8 mouse cellular contexts compared by ENCODE assay signal in the genomic region with DNA sequence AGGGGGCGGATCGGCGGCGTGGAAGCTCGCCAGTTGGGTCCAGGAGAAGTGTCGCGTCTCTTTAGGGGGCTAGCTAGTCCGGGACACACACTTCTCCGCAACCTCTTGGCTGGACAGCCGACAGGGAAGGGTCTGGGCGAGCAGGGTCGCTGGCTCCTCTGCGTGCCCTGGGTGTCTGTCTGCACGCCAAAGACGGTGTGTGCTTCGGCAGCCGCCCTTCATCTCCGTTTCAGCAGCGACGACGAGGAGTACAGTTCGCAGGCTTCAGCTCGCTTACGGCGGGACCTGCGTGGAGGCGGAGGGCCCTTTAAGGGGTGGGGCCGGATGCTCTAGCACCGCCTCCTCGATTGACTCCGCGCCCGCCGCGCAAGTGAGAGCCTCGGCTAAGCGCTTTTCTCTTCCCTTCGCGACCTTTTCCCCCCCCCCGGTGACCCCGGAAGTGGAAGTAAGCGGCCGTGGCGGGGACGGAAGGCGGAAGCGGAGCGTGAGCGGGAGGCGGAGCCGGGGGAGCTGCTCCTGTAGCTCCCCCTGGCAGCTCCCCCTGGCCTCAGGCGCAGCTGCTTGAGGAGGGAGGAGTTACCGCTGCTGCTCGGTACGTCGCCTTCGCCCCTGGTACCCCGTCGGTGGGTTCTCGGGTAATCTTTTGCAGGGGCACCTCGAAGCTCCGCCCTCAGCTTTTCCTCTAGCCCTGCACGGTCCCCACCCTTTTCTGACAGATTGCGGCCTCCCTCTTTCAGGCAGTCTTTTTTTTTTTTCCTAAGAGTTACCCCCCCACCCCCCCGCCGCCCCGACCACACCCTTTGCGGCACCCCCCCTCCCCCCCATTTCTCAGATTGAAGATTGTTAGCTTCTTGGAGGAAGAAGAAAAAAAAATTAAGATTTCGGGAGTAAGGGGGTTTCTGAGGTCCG. TPM values are rescaled to one million over a fixed set of nuclear protein-coding genes. Genes with fewer than 3 reads are reported as not detected.
A peak's percentile ranks its signal among the peaks of the same experiment; 100 is the strongest.
DNase-seq lines count a peak whose midpoint lies in the region; ATAC-seq and TF ChIP-seq lines count a peak whose summit lies in the region.

No protein-coding gene starts in this region.

- DNase-seq in ES-E14 (ENCODE audit: low read depth, low spot score): peak; percentile 97
- peak; percentile 96 for DNase-seq in cerebellum, adult 11-12 months
- peak; percentile 93 to 96 for DNase-seq in heart, postnatal 36 days
- peak; percentile 92 to 95 for DNase-seq in layer of hippocampus, adult 2 months (ENCODE audit: low spot score in 2 of 2)
- peak; percentile 94 for DNase-seq in ovary, adult 18-20 months (ENCODE audit: low spot score)
- peak; percentile 100 for DNase-seq in thymus, postnatal 0 days (ENCODE audit: low spot score)

- in situ Hi-C loops in ES-E14 (cut with MboI; ENCODE audit: low sequenced_read_pairs in 2 of 2, unreplicated experiment in 2 of 2): no loop called here

- intact Hi-C loops in heart, postnatal 36 days (cut with DNase I): loop anchor here (5.0 kb wide), 1 partner anchor 178 kb away; a partner anchor contains a TSS

- peak overlapping the region; percentile 90 to 99 for H3K4me3 ChIP-seq in ES-E14 (ENCODE audit: insufficient read depth in 1 of 2, low read depth in 1 of 2, low read length in 2 of 2, poor library complexity in 1 of 2, severe bottlenecking in 1 of 2)
- peak overlapping the region; percentile 57 for H3K4me3 ChIP-seq in forebrain, embryonic 15.5 days
- peak overlapping the region; percentile 94 for H3K4me3 ChIP-seq in layer of hippocampus, adult 2 months
- H3K4me3 ChIP-seq in lung, embryonic 15.5 days: peak overlapping the region; percentile 89

- H3K9me3 ChIP-seq in ES-E14 (ENCODE audit: control insufficient read depth, insufficient read depth, low read depth, low read length): no peaks in the 10 kb centered on the region
- no peaks in the 10 kb centered on the region for H3K9me3 ChIP-seq in forebrain, embryonic 15.5 days
- H3K9me3 ChIP-seq in lung, embryonic 15.5 days: no peaks in the 10 kb centered on the region

- ATAC-seq in forebrain, embryonic 15.5 days (replicated peaks): peak; percentile 94
- peak; percentile 94 for ATAC-seq in lung, embryonic 15.5 days (ENCODE audit: borderline replicate concordance, extremely low read depth, low FRiP score, low TSS enrichment)

- H3K27ac ChIP-seq in ES-E14 (ENCODE audit: insufficient read depth, low read depth, low read length, poor library complexity, severe bottlenecking): peak overlapping the region; percentile 83
- H3K27ac ChIP-seq in forebrain, embryonic 15.5 days (replicated peaks): peak overlapping the region; percentile 99
- H3K27ac ChIP-seq in layer of hippocampus, adult 2 months: peak overlapping the region; percentile 98
- H3K27ac ChIP-seq in lung, embryonic 15.5 days: peak overlapping the region; percentile 99

- peaks cover 7% of the 10 kb centered on the region for H3K36me3 ChIP-seq in ES-E14 (ENCODE audit: control insufficient read depth, insufficient read depth, low read length, poor library complexity, severe bottlenecking)
- peaks cover 10% of the 10 kb centered on the region; the same call in 1 of the 2 replicates for H3K36me3 ChIP-seq in forebrain, embryonic 15.5 days
- peaks cover 21% of the 10 kb centered on the region for H3K36me3 ChIP-seq in lung, embryonic 15.5 days

- 2% methylated on average over 65 of the region's 70 CpGs for WGBS in forebrain, embryonic 15.5 days
- WGBS in lung, embryonic 15.5 days: under 1% methylated on average over 69 of the region's 70 CpGs

- H3K4me1 ChIP-seq in ES-E14 (ENCODE audit: control insufficient read depth in 2 of 2, insufficient read depth in 2 of 2, low read length in 2 of 2, poor library complexity in 1 of 2): peaks cover 0 to 14% of the 10 kb centered on the region in 2 experiments; a peak in 3 of 4 replicates
- H3K4me1 ChIP-seq in forebrain, embryonic 15.5 days: peaks cover 57% of the 10 kb centered on the region
- H3K4me1 ChIP-seq in lung, embryonic 15.5 days: peaks cover 53% of the 10 kb centered on the region

- H3K27me3 ChIP-seq in forebrain, embryonic 15.5 days: no peaks in the 10 kb centered on the region
- no peaks in the 10 kb centered on the region for H3K27me3 ChIP-seq in lung, embryonic 15.5 days

- H3K9ac ChIP-seq in ES-E14 (ENCODE audit: insufficient read depth, low read depth, low read length, poor library complexity, severe bottlenecking): peak overlapping the region; percentile 94
- peak overlapping the region; percentile 80 for H3K9ac ChIP-seq in forebrain, embryonic 15.5 days (replicated peaks)
- peak overlapping the region; percentile 90 for H3K9ac ChIP-seq in lung, embryonic 15.5 days

- peak; percentile 49 for TF ChIP-seq CTCF in layer of hippocampus, adult 2 months (conservative IDR thresholded peaks at IDR 0.05)

- H3K4me2 ChIP-seq in forebrain, embryonic 15.5 days (replicated peaks): peak overlapping the region; percentile 75
- H3K4me2 ChIP-seq in lung, embryonic 15.5 days: peak overlapping the region; percentile 88

TF ChIP-seq in ES-E14, 5 proteins besides CTCF, POLR2A, EP300 and RAD21:
- TF ChIP-seq MAFK (IDR thresholded peaks at IDR 0.05; ENCODE audit: insufficient read depth, low read depth, low read length) (no peak), HCFC1 (IDR thresholded peaks at IDR 0.05; ENCODE audit: borderline replicate concordance, insufficient read depth, low read length) (peak; percentile 72; the same call in 1 of the 2 replicates), ZNF384 (IDR thresholded peaks at IDR 0.05; ENCODE audit: low read depth, low read length) (no peak)

RNA-seq across cellular contexts. Expression of a gene that starts 1.2 kb away (rescaled TPM):
- 7.7 and 11.0 TPM in 2 replicates for total RNA-seq in ES-E14 (2012; rRNA removed)
- polyA plus RNA-seq in forebrain, embryonic 15.5 days (2015; fragmentation: Nextera tagmentation; extraction: Ambion mirVana): 12.6 and 13.6 TPM in 2 replicates
- total RNA-seq in heart, postnatal 36 days (2021): 1 to 10 TPM; 6.8 to 7.0 TPM
- total RNA-seq in layer of hippocampus, adult 2 months (2021): 10 to 100 TPM in 1 of 2 experiments, 1 to 10 TPM in 1; 9.4 to 10.9 TPM
- polyA plus RNA-seq in lung, embryonic 15.5 days (2015; fragmentation: Nextera tagmentation; extraction: Ambion mirVana): 15.8 and 16.6 TPM in 2 replicates
- 6.0 and 6.6 TPM in 2 replicates for polyA plus RNA-seq in thymus, postnatal 0 days (2015; fragmentation: Nextera tagmentation; extraction: Ambion mirVana)

RNA-seq across cellular contexts. Expression of a gene that starts 1.5 kb away (rescaled TPM):
- 51.9 and 53.0 TPM in 2 replicates for total RNA-seq in ES-E14 (2012; rRNA removed)
- polyA plus RNA-seq in forebrain, embryonic 15.5 days (2015; fragmentation: Nextera tagmentation; extraction: Ambion mirVana): 60.4 and 62.8 TPM in 2 replicates
- 10 to 100 TPM; 32.8 to 36.4 TPM for total RNA-seq in heart, postnatal 36 days (2021)
- 10 to 100 TPM; 65.5 to 73.3 TPM for total RNA-seq in layer of hippocampus, adult 2 months (2021)
- 50.1 and 55.2 TPM in 2 replicates for polyA plus RNA-seq in lung, embryonic 15.5 days (2015; fragmentation: Nextera tagmentation; extraction: Ambion mirVana)
- 32.5 and 32.8 TPM in 2 replicates for polyA plus RNA-seq in thymus, postnatal 0 days (2015; fragmentation: Nextera tagmentation; extraction: Ambion mirVana)

RNA-seq across cellular contexts. Expression of a gene that starts 11.8 kb away (rescaled TPM):
- total RNA-seq in ES-E14 (2012; rRNA removed): 70.1 and 101 TPM in 2 replicates
- 190 and 199 TPM in 2 replicates for polyA plus RNA-seq in forebrain, embryonic 15.5 days (2015; fragmentation: Nextera tagmentation; extraction: Ambion mirVana)
- 10 to 100 TPM; 38.0 to 39.1 TPM for total RNA-seq in heart, postnatal 36 days (2021)
- total RNA-seq in layer of hippocampus, adult 2 months (2021): 10 to 100 TPM; 39.3 to 42.2 TPM
- 206 and 214 TPM in 2 replicates for polyA plus RNA-seq in lung, embryonic 15.5 days (2015; fragmentation: Nextera tagmentation; extraction: Ambion mirVana)
- polyA plus RNA-seq in thymus, postnatal 0 days (2015; fragmentation: Nextera tagmentation; extraction: Ambion mirVana): 186 and 199 TPM in 2 replicates

RNA-seq across cellular contexts. Expression of a gene that starts 14.6 kb away (rescaled TPM):
- total RNA-seq in ES-E14 (2012; rRNA removed): 0.37 and 0.94 TPM in 2 replicates
- 0.20 and 0.43 TPM in 2 replicates for polyA plus RNA-seq in forebrain, embryonic 15.5 days (2015; fragmentation: Nextera tagmentation; extraction: Ambion mirVana)
- 1 to 10 TPM; 3.5 to 4.0 TPM for total RNA-seq in heart, postnatal 36 days (2021)
- total RNA-seq in layer of hippocampus, adult 2 months (2021): under 1 TPM; 0.61 to 0.84 TPM
- 2.9 and 4.0 TPM in 2 replicates for polyA plus RNA-seq in lung, embryonic 15.5 days (2015; fragmentation: Nextera tagmentation; extraction: Ambion mirVana)
- 0.48 and 0.67 TPM in 2 replicates for polyA plus RNA-seq in thymus, postnatal 0 days (2015; fragmentation: Nextera tagmentation; extraction: Ambion mirVana)

RNA-seq across cellular contexts. Expression of a gene that starts 16.1 kb away (rescaled TPM):
- total RNA-seq in ES-E14 (2012; rRNA removed): 145 and 155 TPM in 2 replicates
- 28.1 and 28.6 TPM in 2 replicates for polyA plus RNA-seq in forebrain, embryonic 15.5 days (2015; fragmentation: Nextera tagmentation; extraction: Ambion mirVana)
- 1 to 10 TPM; 7.9 to 8.0 TPM for total RNA-seq in heart, postnatal 36 days (2021)
- 1 to 10 TPM; 6.7 to 8.4 TPM for total RNA-seq in layer of hippocampus, adult 2 months (2021)
- 69.2 and 77.7 TPM in 2 replicates for polyA plus RNA-seq in lung, embryonic 15.5 days (2015; fragmentation: Nextera tagmentation; extraction: Ambion mirVana)
- 102 and 113 TPM in 2 replicates for polyA plus RNA-seq in thymus, postnatal 0 days (2015; fragmentation: Nextera tagmentation; extraction: Ambion mirVana)

Comparison
In these comparisons a context has a peak if more than half of its experiments do, and no peak if none do; other contexts are left out.
1. Peak in every context shown above with its lines: DNase-seq, ATAC-seq, H3K4me3 ChIP-seq and H3K27ac ChIP-seq.